Comparison of ENCODE assay signal across 24 mouse cellular contexts in genomic region chr1:162815381-162816127, GRCm38 (mm10). TPM values are rescaled to one million over a fixed set of nuclear protein-coding genes. Genes with fewer than 3 reads are reported as not detected.
DNase-seq lines count a peak whose midpoint lies in the region; ATAC-seq lines count a peak whose summit lies in the region.
"Had no signal": no experiment of that assay in that cellular context is flagged by ENCODE, and none has a peak within 500 bp of the region (broad histone marks: within the 10 kb centered on the region; RNA-seq: fewer than 3 reads in every experiment).

No protein-coding gene starts in this region.

- H3K9me3 ChIP-seq in midbrain, embryonic 10.5 days (replicated peaks) = no peaks in the 10 kb centered on the region
- no peaks in the 10 kb centered on the region for H3K9me3 ChIP-seq in midbrain, embryonic 15.5 days
- H3K9me3 ChIP-seq in embryonic facial prominence, embryonic 10.5 days = no peaks in the 10 kb centered on the region
- H3K9me3 ChIP-seq: forebrain, embryonic 12.5 days; heart, embryonic 15.5 days; limb, embryonic 13.5 days; liver, embryonic 15.5 days; midbrain, embryonic 13.5 days; neural tube, embryonic 13.5 days had no signal

- DNase-seq in midbrain, embryonic 10.5 days (ENCODE audit: low spot score) = no peak
- DNase-seq in kidney, adult 9 months = peak; percentile 91
- peak; percentile 46 to 61 for DNase-seq in kidney, postnatal 25 days
- DNase-seq in gastrocnemius, postnatal 10 days = no peak
- no peak for DNase-seq in embryonic facial prominence, embryonic 10.5 days (ENCODE audit: low spot score)
- no peak for DNase-seq in left cerebral cortex, postnatal 14 days (ENCODE audit: low spot score in 2 of 2)
- DNase-seq: B cell, adult 2 months; cerebellum, adult 2 months; cerebellum, postnatal 36 days; gastrocnemius, postnatal 14 days; heart, postnatal 4 days; thymus, postnatal 4 days had no signal

- H3K36me3 ChIP-seq in midbrain, embryonic 10.5 days = no peaks in the 10 kb centered on the region
- H3K36me3 ChIP-seq in midbrain, embryonic 15.5 days (replicated peaks) = no peaks in the 10 kb centered on the region
- no peaks in the 10 kb centered on the region for H3K36me3 ChIP-seq in embryonic facial prominence, embryonic 10.5 days (replicated peaks)
- H3K36me3 ChIP-seq: forebrain, embryonic 12.5 days; heart, embryonic 15.5 days; limb, embryonic 13.5 days; liver, embryonic 15.5 days; midbrain, embryonic 13.5 days; neural tube, embryonic 13.5 days had no signal

- intact Hi-C loops in left cerebral cortex, postnatal 14 days (cut with DNase I) = no loop called here

- H3K4me3 ChIP-seq in midbrain, embryonic 10.5 days = no peak overlapping the region
- H3K4me3 ChIP-seq in midbrain, embryonic 15.5 days = no peak overlapping the region
- no peak overlapping the region for H3K4me3 ChIP-seq in embryonic facial prominence, embryonic 10.5 days
- H3K4me3 ChIP-seq: forebrain, embryonic 12.5 days; heart, embryonic 15.5 days; layer of hippocampus, adult 2 months; limb, embryonic 13.5 days; liver, embryonic 15.5 days; midbrain, embryonic 13.5 days; neural tube, embryonic 13.5 days had no signal

- peaks cover 20% of the 10 kb centered on the region for H3K4me1 ChIP-seq in midbrain, embryonic 10.5 days
- no peaks in the 10 kb centered on the region for H3K4me1 ChIP-seq in midbrain, embryonic 15.5 days
- H3K4me1 ChIP-seq in embryonic facial prominence, embryonic 10.5 days = 0 out of 2 replicates have a peak, but pooled peaks cover 3% of the 10 kb centered on the region
- H3K4me1 ChIP-seq: forebrain, embryonic 12.5 days; heart, embryonic 15.5 days; limb, embryonic 13.5 days; midbrain, embryonic 13.5 days; neural tube, embryonic 13.5 days had no signal

- no peaks in the 10 kb centered on the region for H3K27me3 ChIP-seq in midbrain, embryonic 10.5 days (ENCODE audit: low read depth, poor library complexity, severe bottlenecking)
- no peaks in the 10 kb centered on the region for H3K27me3 ChIP-seq in midbrain, embryonic 15.5 days (replicated peaks)
- no peaks in the 10 kb centered on the region for H3K27me3 ChIP-seq in embryonic facial prominence, embryonic 10.5 days (replicated peaks; ENCODE audit: low read depth, poor library complexity, severe bottlenecking)
- H3K27me3 ChIP-seq: forebrain, embryonic 12.5 days; heart, embryonic 15.5 days; limb, embryonic 13.5 days; liver, embryonic 15.5 days; midbrain, embryonic 13.5 days; neural tube, embryonic 13.5 days had no signal

- no peak overlapping the region for H3K4me2 ChIP-seq in midbrain, embryonic 15.5 days
- H3K4me2 ChIP-seq: forebrain, embryonic 12.5 days; heart, embryonic 15.5 days; limb, embryonic 13.5 days; liver, embryonic 15.5 days; midbrain, embryonic 13.5 days; neural tube, embryonic 13.5 days had no signal

- 0 out of 2 replicates have a peak overlapping the region, but pooled peaks have one; percentile 13 for H3K27ac ChIP-seq in midbrain, embryonic 10.5 days (replicated peaks)
- no peak overlapping the region for H3K27ac ChIP-seq in midbrain, embryonic 15.5 days
- no peak overlapping the region for H3K27ac ChIP-seq in embryonic facial prominence, embryonic 10.5 days (replicated peaks)
- H3K27ac ChIP-seq: forebrain, embryonic 12.5 days; heart, embryonic 15.5 days; hindbrain, postnatal 0 days; layer of hippocampus, adult 2 months; limb, embryonic 13.5 days; liver, embryonic 15.5 days; midbrain, embryonic 13.5 days; neural tube, embryonic 13.5 days had no signal

- 77% methylated on average over 10 of the region's 10 CpGs for WGBS in midbrain, embryonic 10.5 days
- 72% methylated on average over 10 of the region's 10 CpGs for WGBS in midbrain, embryonic 15.5 days
- 84% methylated on average over 10 of the region's 10 CpGs for WGBS in embryonic facial prominence, embryonic 10.5 days

- ATAC-seq in midbrain, embryonic 15.5 days (replicated peaks) = no peak
- ATAC-seq: hindbrain, postnatal 0 days; midbrain, embryonic 13.5 days had no signal

- no peak overlapping the region for H3K9ac ChIP-seq in midbrain, embryonic 15.5 days
- H3K9ac ChIP-seq: forebrain, embryonic 12.5 days; heart, embryonic 15.5 days; limb, embryonic 13.5 days; liver, embryonic 15.5 days; midbrain, embryonic 13.5 days; neural tube, embryonic 13.5 days had no signal

RNA-seq across cellular contexts. Expression of gene Fmo4, which starts 1.8 kb away (rescaled TPM):
- polyA plus RNA-seq in midbrain, embryonic 10.5 days (2016; fragmentation: Nextera tagmentation; extraction: Ambion mirVana) = 0.58 and 0.95 TPM in 2 replicates
- 0.19 and 0.27 TPM in 2 replicates for polyA plus RNA-seq in midbrain, embryonic 15.5 days (2015; fragmentation: Nextera tagmentation; extraction: Ambion mirVana)
- total RNA-seq in gastrocnemius, postnatal 10 days (2021) = under 1 TPM in 1 of 2 experiments, not detected in 1; 0.14 TPM
- 0.09 TPM in 1 of 2 replicates, not detected in the other for polyA plus RNA-seq in embryonic facial prominence, embryonic 10.5 days (2016; fragmentation: Nextera tagmentation; extraction: Ambion mirVana)
- total RNA-seq in left cerebral cortex, postnatal 14 days (2021) = under 1 TPM; 0.13 to 0.19 TPM
- total RNA-seq: heart, adult 8-10 months; layer of hippocampus, adult 2 months had no signal
- polyA plus RNA-seq: spleen, adult 2 months; stomach, embryonic 14.5 days had no signal

RNA-seq across cellular contexts. Expression of gene Fmo1, which starts 50.9 kb away (rescaled TPM):
- polyA plus RNA-seq in midbrain, embryonic 10.5 days (2016; fragmentation: Nextera tagmentation; extraction: Ambion mirVana) = 10.9 and 14.7 TPM in 2 replicates
- polyA plus RNA-seq in midbrain, embryonic 15.5 days (2015; fragmentation: Nextera tagmentation; extraction: Ambion mirVana) = 23.3 and 32.1 TPM in 2 replicates
- 10 to 100 TPM; 24.5 to 26.8 TPM for total RNA-seq in gastrocnemius, postnatal 10 days (2021)
- 4.3 and 4.9 TPM in 2 replicates for polyA plus RNA-seq in embryonic facial prominence, embryonic 10.5 days (2016; fragmentation: Nextera tagmentation; extraction: Ambion mirVana)
- 10 to 100 TPM; 21.1 to 22.2 TPM for total RNA-seq in left cerebral cortex, postnatal 14 days (2021)

Comparison
In these comparisons a context has a peak if more than half of its experiments do, and no peak if none do; other contexts are left out.
1. DNase-seq: peak in kidney, adult 9 months (single experiment) and kidney, postnatal 25 days (2 of 2); none in midbrain, embryonic 10.5 days (single experiment), gastrocnemius, postnatal 10 days (single experiment), embryonic facial prominence, embryonic 10.5 days (single experiment) and left cerebral cortex, postnatal 14 days (0 of 2).